Mouse (Mus musculus) forebrain, embryonic 14.5 days (tissue): ENCODE measurements around the gene Psmb10. TPM values are rescaled to one million over a fixed set of nuclear protein-coding genes. Genes with fewer than 3 reads are reported as not detected.

Experiments used
- ATAC-seq: fragments of 200-750 bp; cut with Nextera tagmentation; 2 replicates; pipeline ENCODE4 v1.8.0; 2017; ENCODE audit warnings: mild to moderate bottlenecking, moderate library complexity
- DNase-seq: peaks from one replicate; pipeline ENCODE4 v3.0.0-alpha.2; 2015; ENCODE audit warnings: low spot score
- H3K27ac ChIP-seq: fragments of 300-500 bp; sonication (generic); 2 replicates; pipeline ENCODE4 v1.5.1; 2014; ENCODE audit warnings: low read depth, mild to moderate bottlenecking, control low read depth, low read length, moderate library complexity
- H3K27me3 ChIP-seq: fragments of 300-500 bp; sonication (generic); replicated peaks from 2 replicates; pipeline ENCODE4 v1.6.1; 2014; ENCODE audit warnings: low read length, control low read depth, mixed read lengths; ENCODE audit not compliant: control insufficient read depth, insufficient read depth
- H3K36me3 ChIP-seq: fragments of 300-500 bp; sonication (generic); 2 replicates; pipeline ENCODE4 v1.6.1; 2014; ENCODE audit warnings: low read length, control low read depth; ENCODE audit not compliant: control insufficient read depth, insufficient read depth
- H3K4me1 ChIP-seq: fragments of 300-500 bp; sonication (generic); 2 replicates; pipeline ENCODE4 v1.6.1; 2014; ENCODE audit warnings: antibody characterized with exemption, low read length, control low read depth; ENCODE audit not compliant: control insufficient read depth, insufficient read depth
- H3K4me2 ChIP-seq: fragments of 300-500 bp; sonication (generic); 2 replicates; pipeline ENCODE4 v1.6.1; 2014; ENCODE audit warnings: mild to moderate bottlenecking, control low read depth, low read length
- H3K4me3 ChIP-seq: fragments of 300-500 bp; sonication (generic); 2 replicates; pipeline ENCODE4 v1.5.1; 2014; ENCODE audit warnings: low read depth, low read length, control low read depth
- H3K9ac ChIP-seq: fragments of 300-500 bp; sonication (generic); 2 replicates; pipeline ENCODE4 v1.6.1; 2014; ENCODE audit warnings: mild to moderate bottlenecking, low read length, control low read depth, moderate library complexity
- H3K9me3 ChIP-seq: fragments of 300-500 bp; sonication (generic); replicated peaks from 2 replicates; pipeline ENCODE4 v1.6.1; 2016; ENCODE audit warnings: low read length, control low read depth, mixed read lengths; ENCODE audit not compliant: control insufficient read depth
- WGBS: fragments of 180-500 bp; shearing (Covaris S2); extraction: QIAGEN DNeasy Blood & Tissue Kit; methylation state at CpG from one replicate; pipeline ENCODE4 v1.1.7; 2014; 5-methylcytosine and 5-hydroxymethylcytosine counted together
- microRNA-seq: library from miRNA; unstranded; fragments of <30 nt; microRNA quantifications from one replicate; pipeline ENCODE4, GENCODE M21; 2016
- polyA plus RNA-seq: library from polyadenylated mRNA; unstranded; fragments of >200 nt; fragmentation: Nextera tagmentation; extraction: Ambion mirVana; gene quantifications from 2 replicates; pipeline ENCODE4 v1.2.1, GENCODE M21; 2014

Psmb10 gene
- polyA plus RNA-seq, 1 experiment from 2014 or later: 57.8 TPM

DNA sequence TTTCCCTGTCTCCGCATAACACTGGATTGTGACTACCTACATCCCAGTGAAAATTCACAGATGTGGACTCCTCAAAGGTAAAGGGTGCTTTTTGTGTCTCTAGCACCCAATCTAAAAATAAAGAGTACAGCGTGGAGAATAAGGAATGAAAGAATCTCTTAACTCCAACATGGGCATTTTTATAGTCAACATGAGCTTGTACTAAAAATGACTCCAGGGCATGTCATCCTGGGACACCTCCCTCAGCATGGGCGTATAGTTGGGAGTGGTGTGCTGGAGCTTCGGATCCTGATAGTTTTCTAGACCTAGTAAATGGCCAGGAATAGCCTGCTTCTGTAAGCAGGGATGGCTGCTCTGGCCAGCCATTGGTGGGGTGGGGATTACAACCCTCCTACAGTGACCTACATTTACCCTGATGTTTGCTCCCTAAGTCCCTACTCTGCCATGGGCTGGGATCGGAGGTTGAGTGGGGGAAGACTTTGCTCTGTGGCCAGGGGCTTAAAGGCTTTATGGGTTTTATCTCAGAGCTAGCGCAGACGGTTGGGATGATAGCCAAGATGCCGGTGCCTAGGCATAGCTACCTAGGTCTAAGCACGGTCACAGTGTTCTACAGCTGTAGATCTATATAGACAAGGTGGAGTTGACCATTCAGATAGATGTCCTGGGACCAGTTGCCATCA, 40.3 kb downstream of the Psmb10 start:
- H3K4me1 ChIP-seq: peaks cover 8% of the 10 kb centered on the region; the same call in 1 of the 2 replicates
- H3K27me3 ChIP-seq: no peaks in the 10 kb centered on the region
- no peak for ATAC-seq
- H3K27ac ChIP-seq: no peak overlapping the region
- WGBS: 81% methylated on average over 9 of the region's 9 CpGs
- H3K4me3 ChIP-seq: no peak overlapping the region
- no peak overlapping the region for H3K4me2 ChIP-seq
- H3K36me3 ChIP-seq: peaks cover 8% of the 10 kb centered on the region; the same call in 1 of the 2 replicates
- no peak overlapping the region for H3K9ac ChIP-seq
- no peaks in the 10 kb centered on the region for H3K9me3 ChIP-seq
- no peak for DNase-seq

DNA sequence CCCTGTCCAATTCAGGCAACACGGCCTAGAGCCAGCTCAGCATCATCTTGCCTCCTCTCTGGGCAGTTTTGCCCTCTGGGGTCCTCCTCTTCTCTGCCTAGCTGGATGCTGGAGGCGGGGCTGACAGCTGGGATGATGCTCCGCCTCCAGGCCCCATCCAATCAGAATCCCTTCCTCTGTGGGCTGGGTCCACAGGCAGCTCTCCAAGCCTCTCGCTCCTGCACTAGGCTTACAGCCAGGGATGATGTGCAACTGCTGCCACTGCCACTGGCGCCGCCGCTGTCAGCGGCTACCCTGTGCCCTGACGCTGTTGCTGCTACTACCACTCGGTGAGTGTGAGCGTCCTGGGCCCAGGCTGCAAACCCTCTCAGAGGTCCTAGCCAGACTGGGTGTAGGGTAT, 44.9 kb downstream of the Psmb10 start, which contains the start of gene Nrn1l:
Gene Nrn1l, plus strand, starts transcription at position 229 of the 400 bp plus-strand sequence.
- 3% methylated on average over 11 of the region's 11 CpGs for WGBS
- Histone ChIP-seq H3K36me3 (peaks cover 50% of the 10 kb centered on the region), H3K27me3 (no peaks in the 10 kb centered on the region), H3K4me3 (no peak within 1 kb of the TSS), H3K27ac (peak within 1 kb of the TSS; percentile 27; the same call in 1 of the 2 replicates), H3K9me3 (no peaks in the 10 kb centered on the region), H3K9ac (peak within 1 kb of the TSS; percentile 50), H3K4me2 (no peak within 1 kb of the TSS), H3K4me1 (0 out of 2 replicates have a peak, but pooled peaks cover 3% of the 10 kb centered on the region)
- ATAC-seq (peak; percentile 90), DNase-seq (peak; percentile 85)

DNA sequence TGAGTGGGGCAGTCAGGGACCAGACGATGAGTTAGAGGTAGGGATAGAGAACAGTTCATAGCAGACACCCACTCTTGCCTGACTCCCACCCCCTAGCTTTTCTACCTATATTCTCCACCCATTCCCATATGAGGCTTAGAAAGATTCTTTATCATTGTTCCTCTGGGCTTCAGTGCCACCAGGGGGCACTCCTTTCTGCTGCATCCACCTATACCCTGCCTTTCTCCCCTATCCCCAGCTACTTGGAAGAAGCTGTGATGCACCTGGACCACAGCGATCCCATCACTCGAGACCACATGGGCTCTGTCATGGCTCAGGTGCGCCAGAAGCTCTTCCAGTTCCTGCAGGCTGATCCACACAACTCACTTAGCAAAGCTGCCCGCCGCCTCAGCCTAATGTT, 45.8 kb downstream of the Psmb10 start:
- ATAC-seq (no peak), DNase-seq (peak; percentile 35)
- Histone ChIP-seq H3K9me3 (no peaks in the 10 kb centered on the region), H3K27me3 (no peaks in the 10 kb centered on the region), H3K4me3 (no peak overlapping the region), H3K4me1 (0 out of 2 replicates have a peak, but pooled peaks cover 3% of the 10 kb centered on the region), H3K36me3 (peaks cover 59% of the 10 kb centered on the region), H3K27ac (no peak overlapping the region), H3K9ac (no peak overlapping the region), H3K4me2 (no peak overlapping the region)
- WGBS: 91% methylated on average over 6 of the region's 6 CpGs

DNA sequence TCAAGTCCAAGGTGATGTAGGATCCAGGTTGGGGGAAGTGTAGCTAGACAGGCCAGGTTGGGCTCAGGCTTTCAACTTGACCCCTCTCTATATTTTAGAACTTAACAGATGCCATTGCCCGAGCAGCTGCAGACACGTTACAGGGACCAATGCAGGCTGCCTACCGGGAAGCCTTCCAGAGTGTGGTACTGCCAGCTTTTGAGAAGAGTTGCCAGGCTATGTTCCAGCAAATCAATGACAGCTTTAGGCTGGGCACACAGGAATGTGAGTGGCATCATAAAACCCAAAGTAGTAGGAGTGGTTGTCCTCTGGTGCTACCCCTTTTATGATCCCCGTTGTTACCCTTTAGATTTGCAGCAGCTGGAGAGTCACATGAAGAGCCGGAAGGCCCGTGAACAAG, 47.4 kb downstream of the Psmb10 start:
- no peaks in the 10 kb centered on the region for H3K9me3 ChIP-seq
- H3K4me1 ChIP-seq: 0 out of 2 replicates have a peak, but pooled peaks cover 3% of the 10 kb centered on the region
- H3K4me3 ChIP-seq: no peak overlapping the region
- 89% methylated on average over 6 of the region's 6 CpGs for WGBS
- no peak for ATAC-seq
- H3K4me2 ChIP-seq: no peak overlapping the region
- H3K9ac ChIP-seq: no peak overlapping the region
- H3K36me3 ChIP-seq: peaks cover 75% of the 10 kb centered on the region
- H3K27me3 ChIP-seq: no peaks in the 10 kb centered on the region
- no peak for DNase-seq
- no peak overlapping the region for H3K27ac ChIP-seq

DNA sequence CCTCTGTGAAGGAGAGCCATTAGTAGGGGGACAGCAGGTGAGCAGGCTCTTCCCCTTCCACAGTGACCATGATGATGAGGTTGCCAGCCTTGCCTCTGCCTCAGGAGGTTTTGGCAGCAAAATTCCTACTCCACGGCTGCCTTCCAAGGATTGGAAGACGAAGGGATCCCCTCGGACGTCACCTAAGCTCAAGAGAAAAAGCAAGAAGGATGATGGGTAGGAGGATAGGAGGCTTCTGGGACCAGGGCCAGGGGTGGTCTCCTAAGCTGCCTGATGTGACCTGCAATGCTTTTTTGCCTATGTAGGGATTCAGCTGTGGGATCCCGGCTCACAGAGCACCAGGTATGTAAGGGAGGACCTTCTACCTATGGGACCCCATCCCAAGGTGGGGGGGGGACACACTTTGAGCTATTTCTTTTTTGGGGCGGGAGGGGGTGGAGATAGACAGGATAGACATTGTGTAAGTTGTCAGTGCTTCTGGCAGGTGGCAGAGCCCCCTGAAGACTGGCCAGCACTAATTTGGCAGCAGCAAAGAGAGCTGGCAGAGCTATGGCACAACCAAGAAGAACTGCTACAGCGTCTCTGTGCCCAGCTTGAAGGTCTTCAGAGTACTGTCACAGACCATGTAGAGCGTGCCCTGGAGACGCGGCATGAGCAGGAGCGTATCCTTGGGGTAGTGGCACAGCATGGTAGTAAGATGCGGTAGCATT, 48.3 kb downstream of the Psmb10 start:
- Histone ChIP-seq H3K27ac (no peak overlapping the region), H3K4me3 (no peak overlapping the region), H3K4me1 (0 out of 2 replicates have a peak, but pooled peaks cover 3% of the 10 kb centered on the region), H3K9me3 (no peaks in the 10 kb centered on the region), H3K27me3 (no peaks in the 10 kb centered on the region), H3K9ac (no peak overlapping the region), H3K36me3 (peaks cover 84% of the 10 kb centered on the region), H3K4me2 (no peak overlapping the region)
- 91% methylated on average over 12 of the region's 12 CpGs for WGBS
- ATAC-seq (no peak), DNase-seq (no peak)

Small RNAs within 50 kb of the gene (microRNA-seq; reads per million reads assigned to microRNA genes)
- not detected for gene Mir7074

Other genes with a start within 250 kb of the Psmb10 start
- 79.7 and 89.5 TPM in 2 replicates for gene Acd, start 237.3 kb downstream of the Psmb10 start, polyA plus RNA-seq
- 48.1 and 54.6 TPM in 2 replicates for gene Pard6a, start 237.3 kb downstream of the Psmb10 start, polyA plus RNA-seq
- 0.20 and 0.34 TPM in 2 replicates for gene 4933405L10Rik, start 230.8 kb downstream of the Psmb10 start, polyA plus RNA-seq
- gene Enkd1, start 230.2 kb downstream of the Psmb10 start, polyA plus RNA-seq: 18.9 and 19.0 TPM in 2 replicates
- gene Gfod2, start 179.8 kb downstream of the Psmb10 start, polyA plus RNA-seq: 62.9 and 70.6 TPM in 2 replicates
- 8.1 and 10.4 TPM in 2 replicates for gene Ranbp10, start 111.1 kb downstream of the Psmb10 start, polyA plus RNA-seq
- gene Tsnaxip1, start 110.7 kb downstream of the Psmb10 start, polyA plus RNA-seq: 0.83 TPM in 2 replicates
- 50.7 and 51.8 TPM in 2 replicates for gene Cenpt, start 85.2 kb downstream of the Psmb10 start, polyA plus RNA-seq
- 51.7 and 60.8 TPM in 2 replicates for gene Thap11, start 83.3 kb downstream of the Psmb10 start, polyA plus RNA-seq
- 224 and 283 TPM in 2 replicates for gene Nutf2, start 77.9 kb downstream of the Psmb10 start, polyA plus RNA-seq
- 27.9 and 39.4 TPM in 2 replicates for gene Edc4, start 57.6 kb downstream of the Psmb10 start, polyA plus RNA-seq
- gene Nrn1l, start 44.9 kb downstream of the Psmb10 start, polyA plus RNA-seq: 0.42 and 0.66 TPM in 2 replicates
- gene Pskh1, start 38.0 kb downstream of the Psmb10 start, polyA plus RNA-seq: 8.2 and 8.5 TPM in 2 replicates
- gene Ctrl, start 4.6 kb downstream of the Psmb10 start, polyA plus RNA-seq: 1.9 and 2.5 TPM in 2 replicates
- gene Lcat, start 4.9 kb upstream of the Psmb10 start, polyA plus RNA-seq: 0.17 and 0.48 TPM in 2 replicates
- 5.1 and 9.4 TPM in 2 replicates for gene Slc12a4, start 27.7 kb upstream of the Psmb10 start, polyA plus RNA-seq
- gene Dpep3, start 41.0 kb upstream of the Psmb10 start, polyA plus RNA-seq: not detected in 2 replicates
- 18.4 and 20.3 TPM in 2 replicates for gene Dus2, start 52.9 kb upstream of the Psmb10 start, polyA plus RNA-seq
- gene Dpep2nb, start 67.5 kb upstream of the Psmb10 start, polyA plus RNA-seq: not detected in 2 replicates
- 21.6 and 22.2 TPM in 2 replicates for gene Ddx28, start 73.4 kb upstream of the Psmb10 start, polyA plus RNA-seq
- gene Nfatc3, start 120.4 kb upstream of the Psmb10 start, polyA plus RNA-seq: 2.6 and 2.7 TPM in 2 replicates
- 0.15 TPM in 1 of 2 replicates, not detected in the other for gene Esrp2, start 198.5 kb upstream of the Psmb10 start, polyA plus RNA-seq
- gene Pla2g15, start 212.0 kb upstream of the Psmb10 start, polyA plus RNA-seq: 7.8 and 7.9 TPM in 2 replicates
- 78.2 and 86.3 TPM in 2 replicates for gene Slc7a6, start 230.4 kb upstream of the Psmb10 start, polyA plus RNA-seq